Mouse (Mus musculus): ENCODE measurements around the gene Adcy5.

The Adcy5 gene

GRCm38 (mm10) chr16:35319773-35320172, 165.1 kb downstream of the Adcy5 start:
- DNase-seq = no peak

GRCm38 (mm10) chr16:35330451-35330850, 175.8 kb downstream of the Adcy5 start:
- peak; percentile 90 for DNase-seq

All from retina, postnatal 1 day (tissue).